Mouse (Mus musculus) gastrocnemius, postnatal 25 days (tissue): ENCODE results near the gene Mkks. TPM values are rescaled to one million over a fixed set of nuclear protein-coding genes. Genes with fewer than 3 reads are reported as not detected.

Source experiments
- DNase-seq: peaks from one replicate; pipeline ENCODE4 v3.0.0; 2022
- total RNA-seq, 2 experiments: library from RNA; stranded (reverse); gene quantifications; 1 replicate in 1 of 2; 2 replicates in 1 of 2; pipeline ENCODE4 v1.2.3; 2021

Mkks gene
- total RNA-seq, 2 experiments from 2014 or later, result 21.6 to 28.7 TPM

DNA sequence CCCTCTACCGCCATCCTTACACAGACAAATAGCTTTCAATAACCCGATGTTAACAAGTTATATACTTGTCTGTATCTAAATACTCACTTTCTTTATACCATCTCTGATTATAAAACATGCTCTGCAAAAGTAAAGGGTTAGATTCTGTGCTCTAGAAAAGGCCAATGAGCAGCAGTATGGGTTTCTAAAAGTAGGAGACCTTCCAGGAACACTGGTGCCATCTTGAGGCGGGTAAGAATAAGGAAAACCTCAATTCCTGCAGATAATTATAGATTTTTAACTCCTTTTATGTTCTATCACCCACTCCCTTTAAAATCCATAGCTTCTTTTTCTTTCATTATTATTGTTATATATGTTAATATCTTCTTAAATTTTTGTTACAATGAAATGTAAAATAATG lies 55.3 kb downstream of the Mkks start:
- no peak for DNase-seq

DNA sequence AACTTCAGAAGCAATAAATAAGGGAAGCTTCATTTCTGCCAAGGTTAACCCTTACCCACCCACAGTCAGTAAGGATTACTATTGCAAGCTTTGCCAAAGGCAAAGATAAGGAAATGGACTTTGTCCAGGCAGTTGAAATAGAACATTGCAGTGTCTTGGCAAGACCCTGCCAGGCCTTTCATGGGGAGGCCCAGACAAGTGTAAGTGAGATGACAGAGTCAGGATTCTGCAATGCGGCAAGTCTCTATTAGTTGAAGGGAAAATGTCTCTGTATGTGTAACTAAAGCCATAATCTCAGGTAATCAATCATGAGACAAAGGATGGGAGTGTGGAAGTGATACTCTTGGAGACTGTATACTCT lies 56.5 kb downstream of the Mkks start:
- no peak for DNase-seq

DNA sequence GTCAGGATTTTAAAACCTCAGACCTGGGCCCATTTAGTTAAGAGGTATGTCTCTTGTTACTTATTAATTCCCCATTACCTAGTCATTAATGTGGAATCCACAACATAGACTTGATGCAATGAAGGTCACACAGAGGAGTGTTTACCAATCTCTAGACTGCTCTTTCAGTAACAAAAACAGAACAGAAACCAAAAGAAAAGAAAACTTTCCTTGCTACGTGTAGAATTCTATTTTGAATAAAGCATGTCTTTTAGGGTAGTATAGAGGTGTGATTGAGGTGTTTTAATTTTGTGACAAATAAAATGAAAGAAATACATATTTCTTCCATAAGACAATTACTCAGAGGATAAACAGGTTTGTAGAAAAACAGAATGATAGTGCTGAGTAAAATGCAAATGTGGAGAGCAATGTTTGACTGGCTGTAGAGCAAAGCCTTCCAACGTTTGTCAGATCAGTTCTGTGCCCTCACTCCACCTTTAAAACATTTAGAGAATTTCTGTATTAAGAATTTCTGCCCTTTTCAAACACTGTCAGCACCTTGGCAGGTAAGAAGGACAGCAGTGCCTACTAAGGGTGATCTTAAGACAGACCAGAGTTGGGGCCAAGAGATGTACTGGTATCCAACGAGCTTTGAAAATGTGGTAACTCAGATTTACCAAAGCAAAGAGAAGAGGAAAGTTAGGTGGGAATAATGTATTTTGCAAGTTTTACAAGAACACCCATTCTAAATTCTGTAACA lies 57.0 kb downstream of the Mkks start:
- DNase-seq, result no peak

DNA sequence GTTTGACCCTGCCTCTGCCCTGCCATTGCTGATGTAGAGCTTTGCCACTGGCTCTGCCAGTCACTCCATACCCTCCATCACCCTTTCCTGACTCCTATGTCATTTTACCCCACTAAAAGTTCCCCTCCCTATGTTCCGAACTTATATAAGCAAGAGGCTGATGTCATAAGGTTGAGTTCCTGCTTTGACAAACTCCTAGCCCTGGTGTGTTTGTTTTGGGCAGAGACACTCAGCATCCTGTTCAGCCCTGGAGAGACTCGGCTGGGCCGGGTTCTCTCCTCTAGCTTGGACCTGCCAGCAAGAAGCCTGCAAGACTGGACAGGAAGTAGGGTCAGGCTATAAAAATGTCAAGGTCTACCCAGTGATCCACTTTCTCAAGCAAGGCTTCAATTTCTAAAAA lies 58.3 kb downstream of the Mkks start:
- DNase-seq, result no peak

DNA sequence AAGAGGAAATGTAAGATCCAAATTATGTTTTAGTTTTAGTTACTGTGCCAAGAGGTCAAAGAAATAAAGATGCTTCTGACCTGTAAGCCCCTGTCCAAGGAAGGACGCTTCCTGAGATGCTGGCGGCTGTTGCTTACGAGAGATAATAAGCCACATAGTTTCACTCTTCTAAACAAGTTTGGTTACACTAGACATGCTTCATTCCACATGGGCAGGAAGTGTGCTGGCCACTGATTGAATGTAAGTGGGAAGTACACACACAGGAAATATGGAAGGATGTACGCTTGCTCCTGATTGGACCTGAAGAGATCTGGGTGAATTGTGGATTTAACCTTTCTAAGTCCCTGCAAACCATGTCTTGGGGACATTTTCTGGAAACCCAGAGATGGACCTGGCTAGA lies 63.6 kb downstream of the Mkks start:
- DNase-seq, result no peak

Other genes with a start within 250 kb of the Mkks start
- under 1 TPM in 1 of 2 experiments, not detected in 1; 0.16 TPM for gene Snap25, start 177.9 kb downstream of the Mkks start, total RNA-seq
- 10 to 100 TPM; 24.6 to 27.4 TPM for gene AL731706.2, start 5.7 kb downstream of the Mkks start, total RNA-seq
- 1 to 10 TPM; 2.5 to 3.0 TPM for gene Slx4ip, start 171 bp downstream of the Mkks start, total RNA-seq
- 10 to 100 TPM; 17.8 to 24.1 TPM for gene AL731706.1, start within 50 bp of the Mkks start, total RNA-seq
- 1 to 10 TPM; 5.6 to 7.1 TPM for gene Jag1, start 225.3 kb upstream of the Mkks start, total RNA-seq